Mouse (Mus musculus) heart, postnatal 14 days (tissue): ENCODE data around the gene 5031439G07Rik. TPM values are rescaled to one million over a fixed set of nuclear protein-coding genes. Genes with fewer than 3 reads are reported as not detected.
"Not testable (repeated sequence)": the region's sequence is repeated elsewhere in the genome, so short reads cannot be mapped to it uniquely, and the experiment has no call there.

Experiments
- DNase-seq, 2 experiments: peaks; one replicate each; pipeline ENCODE4 v3.0.0; 2021 to 2022
- intact Hi-C: fragments of 180-260 bp; cut with DNase I; formaldehyde crosslinking; loops from one replicate; pipeline ENCODE4 v1.15.1; 2025
- long read RNA-seq, 2 experiments: library from polyadenylated mRNA; stranded (forward); transcript quantifications; one replicate each; pipeline ENCODE4 v2.0.0; 2021
- total RNA-seq, 2 experiments: library from RNA; stranded (reverse); gene quantifications; 2 replicates each; pipeline ENCODE4 v1.2.3; 2021

Gene 5031439G07Rik
- total RNA-seq, result 10 to 100 TPM; 20.6 to 21.9 TPM
- long read RNA-seq, experiment 1, full-length matches to known transcripts, result 18 of 21 reads
- long read RNA-seq, experiment 1, partial matches to known transcripts, result 1 of 21 reads
- long read RNA-seq, experiment 1, other reads (novel, unspliced or antisense), result 2 of 21 reads
- long read RNA-seq, experiment 2, full-length matches to known transcripts, result 20 of 29 reads
- long read RNA-seq, experiment 2, partial matches to known transcripts, result 4 of 29 reads
- long read RNA-seq, experiment 2, other reads (novel, unspliced or antisense), result 5 of 29 reads

GRCm38 (mm10) chr15:84987874-84988825 is at the start of gene 5031439G07Rik:
5031439G07Rik (minus strand) TSS chr15:84988551.
- intact Hi-C loops, result loop anchor here (5.0 kb wide), 1 partner anchor 61 kb away; no protein-coding TSS in a partner anchor
- DNase-seq, result peak; percentile 88 to 89

DNA sequence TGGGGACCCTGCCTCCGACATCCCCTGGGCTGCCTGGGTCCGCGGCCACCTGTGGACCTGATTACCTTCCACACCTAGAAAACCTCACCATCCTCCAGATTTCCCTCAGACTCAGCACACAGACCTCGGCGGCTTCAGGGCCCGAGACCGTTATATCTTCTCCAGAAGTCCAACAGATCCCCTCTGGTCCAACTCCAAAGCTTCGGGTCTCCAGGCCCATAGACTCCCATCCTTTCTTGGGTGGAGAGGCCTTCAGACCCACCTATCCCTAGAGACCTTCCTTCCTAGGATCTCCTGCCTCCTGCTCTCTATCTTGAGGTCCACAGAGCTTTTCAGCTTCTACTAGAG is 49.0 kb upstream of the 5031439G07Rik start:
- intact Hi-C loops, result no loop called here

GRCm38 (mm10) chr15:85036566-85037342 is 48.4 kb upstream of the 5031439G07Rik start:
- peak; percentile 99 for DNase-seq
- intact Hi-C loops, result no loop called here

More for the DNA sequence above, 49.0 kb upstream of the 5031439G07Rik start:
- no peak for DNase-seq

DNA sequence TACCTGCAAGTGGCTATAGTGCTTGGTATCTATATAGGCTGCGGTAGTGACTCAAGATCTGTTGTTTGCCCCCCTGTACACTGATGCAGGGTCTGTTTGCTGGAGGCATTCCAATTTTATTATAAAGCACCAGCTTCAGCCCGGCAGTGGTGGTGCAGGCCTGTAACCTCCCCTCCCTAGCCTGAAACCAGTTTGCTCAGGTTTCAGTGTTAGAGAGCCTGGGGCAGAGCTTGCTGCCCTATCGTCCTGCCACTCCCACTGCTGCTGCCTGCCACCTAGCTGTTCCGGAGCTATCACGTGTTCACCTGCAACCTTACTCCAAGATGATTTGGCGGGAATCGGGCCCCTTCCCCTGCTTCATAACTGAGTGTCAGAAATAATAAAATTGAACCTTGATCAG is 45.6 kb upstream of the 5031439G07Rik start:
- intact Hi-C loops, DNase-seq: not testable (repeated sequence)

GRCm38 (mm10) chr15:85031866-85032265 is 43.5 kb upstream of the 5031439G07Rik start:
- intact Hi-C loops, result no loop called here
- DNase-seq, result no peak

DNA sequence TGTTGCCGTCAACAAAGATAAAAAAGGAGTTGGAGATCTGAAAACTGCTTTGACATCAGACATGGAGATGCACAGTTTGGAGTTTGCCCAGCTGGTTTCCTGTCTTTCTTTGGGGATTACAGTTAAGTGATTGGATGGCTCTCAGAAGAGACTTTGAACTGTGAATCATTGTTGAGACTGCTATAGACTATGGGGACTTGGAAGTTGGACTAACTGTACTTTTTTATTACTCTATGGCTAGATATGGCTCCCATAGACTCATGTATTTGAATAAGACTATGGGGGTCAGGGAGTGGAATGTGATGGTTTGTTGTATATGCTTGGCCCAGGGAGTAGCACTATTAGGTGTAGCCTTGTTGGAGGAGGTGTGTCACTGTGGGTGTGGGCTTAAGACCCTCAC is 42.3 kb upstream of the 5031439G07Rik start:
- intact Hi-C loops, DNase-seq: not testable (repeated sequence)

- DNase-seq, intact Hi-C loops: not testable (repeated sequence)
Measured at GRCm38 (mm10) chr15:85028648-85029047, 40.3 kb upstream of the 5031439G07Rik start, which contains the start of gene Fam118a. Fam118a (plus strand) TSS chr15:85028948.

DNA sequence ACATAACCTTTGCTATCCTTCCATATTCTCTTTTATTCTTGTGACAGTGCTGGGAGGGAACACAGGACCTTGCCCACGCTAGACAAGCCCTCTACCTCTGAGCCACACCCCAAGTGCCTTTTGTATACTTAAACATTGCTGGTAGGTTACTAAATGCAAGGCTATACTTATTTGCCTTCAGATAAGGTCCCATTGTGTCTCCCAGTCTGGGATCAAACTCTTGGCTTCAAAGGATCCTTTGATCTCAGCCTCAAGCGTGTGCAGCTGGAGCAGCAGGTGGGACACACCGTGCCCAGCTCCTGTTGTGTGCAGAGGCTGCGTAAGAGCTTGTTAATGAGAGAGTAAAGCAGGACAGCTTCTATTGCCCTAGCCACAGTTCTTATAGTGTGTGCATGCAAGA is 39.4 kb upstream of the 5031439G07Rik start:
- intact Hi-C loops, result no loop called here
- no peak for DNase-seq

DNA sequence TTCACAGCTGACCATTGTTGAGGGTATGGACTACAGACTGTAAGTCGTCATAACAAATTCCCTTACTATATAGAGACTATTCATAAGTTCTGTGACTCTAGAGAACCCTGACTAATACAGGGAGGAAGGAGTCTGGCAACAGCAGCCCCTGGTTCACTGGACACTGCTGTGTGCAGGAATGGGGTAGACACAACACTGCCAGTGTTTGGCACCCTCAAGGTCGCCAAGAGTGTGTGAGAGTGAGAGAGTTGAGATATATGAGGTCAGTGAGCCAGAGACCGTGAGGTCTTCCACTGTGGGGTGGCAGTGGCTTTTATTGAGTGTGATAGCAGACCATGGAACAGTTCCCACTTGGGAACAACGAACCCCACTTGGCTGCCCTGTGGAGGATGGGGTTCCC is 37.8 kb upstream of the 5031439G07Rik start:
- no peak for DNase-seq
- intact Hi-C loops, result no loop called here

DNA sequence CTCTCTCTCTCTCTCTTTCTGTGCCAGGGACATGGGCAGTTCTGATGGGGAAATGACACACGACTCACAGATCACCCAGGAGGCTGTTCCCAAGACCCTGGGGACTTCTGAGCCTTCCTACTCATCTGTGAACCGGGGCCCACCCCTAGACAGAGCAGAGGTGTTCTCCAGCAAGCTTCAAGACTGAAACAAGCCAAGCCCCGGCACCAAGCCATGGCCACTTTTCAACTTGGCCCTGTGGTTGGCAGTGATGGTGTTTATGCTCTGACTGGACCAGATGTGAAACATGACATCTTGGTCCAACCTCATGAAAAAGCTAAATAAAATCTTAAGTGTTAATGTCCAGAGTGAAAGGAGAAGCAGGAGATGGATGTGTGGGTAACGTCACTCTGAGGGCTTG is 33.9 kb upstream of the 5031439G07Rik start:
- intact Hi-C loops, result no loop called here
- peak; percentile 34 to 36 for DNase-seq

DNA sequence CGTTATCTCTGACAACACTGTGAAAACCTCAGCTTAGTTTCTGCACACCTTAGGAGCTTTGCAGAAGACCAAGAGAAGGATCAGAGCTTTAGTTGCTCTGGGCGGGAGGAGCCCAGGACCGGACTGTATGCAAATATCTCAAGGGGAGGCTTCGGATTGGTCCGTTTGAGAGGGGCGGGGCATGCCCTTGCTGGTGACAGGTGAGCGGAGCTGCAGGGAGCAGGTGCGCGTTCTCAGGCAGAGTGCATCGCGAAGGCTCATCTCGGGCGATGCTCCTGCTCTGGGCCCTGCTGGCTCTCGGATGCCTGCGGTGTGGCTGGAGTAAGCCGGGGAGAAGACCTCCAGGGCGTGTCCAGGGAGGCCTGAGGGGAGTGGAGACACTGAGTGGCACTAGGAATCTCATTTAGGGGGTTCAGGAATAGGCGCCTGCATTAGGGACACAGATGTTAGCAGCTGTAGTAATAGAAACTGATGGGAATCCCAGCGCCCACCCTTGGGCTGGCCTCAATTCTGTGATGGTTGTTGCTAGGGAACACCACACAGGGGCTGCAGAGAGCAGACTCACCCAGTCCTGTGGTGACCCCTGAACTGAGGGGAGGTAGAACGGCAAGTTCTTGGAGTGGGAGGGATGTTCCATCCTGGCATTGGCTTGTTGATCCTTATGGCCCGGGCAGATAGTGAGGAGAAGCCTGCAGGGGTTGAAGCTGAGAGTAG is 28.8 kb upstream of the 5031439G07Rik start, which contains the start of gene Upk3a:
Gene Upk3a (plus strand): TSS at position 191 of the 714 bp plus-strand sequence.
- DNase-seq, result no peak
- intact Hi-C loops, result no loop called here

- intact Hi-C loops, result no loop called here
- DNase-seq, result no peak
Measured at GRCm38 (mm10) chr15:85015771-85016170, 27.4 kb upstream of the 5031439G07Rik start.

- intact Hi-C loops, result no loop called here
- DNase-seq, result peak in 1 of 2 experiments; percentile 36
Measured at GRCm38 (mm10) chr15:85012662-85013054, 24.3 kb upstream of the 5031439G07Rik start.

- intact Hi-C loops, result no loop called here
- DNase-seq, result no peak
Measured at GRCm38 (mm10) chr15:85011895-85012661, 23.7 kb upstream of the 5031439G07Rik start.

- DNase-seq, result no peak
- intact Hi-C loops, result loop anchor here (10.0 kb wide), 1 partner anchor 235 kb away; no protein-coding TSS in a partner anchor
Measured at GRCm38 (mm10) chr15:85009666-85010065, 21.3 kb upstream of the 5031439G07Rik start.

- DNase-seq, result peak; percentile 87 to 92
- intact Hi-C loops, result loop anchor here (1.0 to 10.0 kb wide), 3 partner anchors 41 to 244 kb away; no protein-coding TSS in a partner anchor
Measured at GRCm38 (mm10) chr15:85000984-85001982, 12.9 kb upstream of the 5031439G07Rik start.

- intact Hi-C loops, result loop anchor here (1.0 to 10.0 kb wide), 2 partner anchors 42 to 245 kb away; no protein-coding TSS in a partner anchor
- DNase-seq, result no peak
Measured at GRCm38 (mm10) chr15:84999911-85000310, 11.6 kb upstream of the 5031439G07Rik start.
